Mouse (Mus musculus): ENCODE data around the gene Padi4. TPM values are rescaled to one million over a fixed set of nuclear protein-coding genes. Genes with fewer than 3 reads are reported as not detected.

Padi4 gene
- total and polyA plus RNA-seq, 2 experiments from 2014 or later: 1.2 to 2.4 TPM

- Histone ChIP-seq H3K4me1 (ENCODE audit: control insufficient read depth, insufficient read depth) (no peaks in the 10 kb centered on the region), H3K4me2 (ENCODE audit: low read depth, low read length) (no peak overlapping the region), H3K4me3 (ENCODE audit: low read depth, low read length) (no peak overlapping the region), H3K36me3 (replicated peaks; ENCODE audit: control insufficient read depth, insufficient read depth, low read length) (no peaks in the 10 kb centered on the region), H3K9ac (replicated peaks; ENCODE audit: low read depth, low read length) (no peak overlapping the region), H3K9me3 (replicated peaks; ENCODE audit: control insufficient read depth, low read length) (no peaks in the 10 kb centered on the region), H3K27ac (ENCODE audit: low read depth) (no peak overlapping the region), H3K27me3 (ENCODE audit: control insufficient read depth, insufficient read depth, low read length) (no peaks in the 10 kb centered on the region)
- no peak for ATAC-seq (ENCODE audit: insufficient read depth, low read depth)
- TF ChIP-seq CTCF (IDR thresholded peaks at IDR 0.05; ENCODE audit: low read depth) (no peak), EP300 (IDR thresholded peaks at IDR 0.05; ENCODE audit: low read depth) (no peak)
- WGBS: 81% methylated on average over 6 of the region's 6 CpGs
- DNase-seq (ENCODE audit: low spot score): no peak
Observed at GRCm38 (mm10) chr4:140788264-140788663, 14.2 kb upstream of the Padi4 start.

- ATAC-seq (ENCODE audit: insufficient read depth, low read depth): 0 out of 2 replicates have a peak, but pooled peaks have one; percentile 21
Observed at GRCm38 (mm10) chr4:140787414-140787813, 13.4 kb upstream of the Padi4 start.

GRCm38 (mm10) chr4:140785217-140785616 lies 11.2 kb upstream of the Padi4 start:
- Histone ChIP-seq H3K9ac (replicated peaks; ENCODE audit: low read depth, low read length) (no peak overlapping the region), H3K4me1 (ENCODE audit: control insufficient read depth, insufficient read depth) (no peaks in the 10 kb centered on the region), H3K4me3 (ENCODE audit: low read depth, low read length) (no peak overlapping the region), H3K4me2 (ENCODE audit: low read depth, low read length) (no peak overlapping the region), H3K27ac (ENCODE audit: low read depth) (no peak overlapping the region), H3K27me3 (ENCODE audit: control insufficient read depth, insufficient read depth, low read length) (no peaks in the 10 kb centered on the region), H3K36me3 (replicated peaks; ENCODE audit: control insufficient read depth, insufficient read depth, low read length) (no peaks in the 10 kb centered on the region), H3K9me3 (replicated peaks; ENCODE audit: control insufficient read depth, low read length) (no peaks in the 10 kb centered on the region)
- no peak for TF ChIP-seq EP300 (IDR thresholded peaks at IDR 0.05; ENCODE audit: low read depth)
- no peak for TF ChIP-seq CTCF (IDR thresholded peaks at IDR 0.05; ENCODE audit: low read depth)
- WGBS: 87% methylated on average over 5 of the region's 5 CpGs
- DNase-seq (ENCODE audit: low spot score) (no peak), ATAC-seq (ENCODE audit: insufficient read depth, low read depth) (no peak)

More at GRCm38 (mm10) chr4:140787414-140787813, 13.4 kb upstream of the Padi4 start:
- H3K4me3 ChIP-seq (ENCODE audit: low read depth, low read length): no peak overlapping the region
- DNase-seq (ENCODE audit: low spot score): peak; percentile 33
- no peaks in the 10 kb centered on the region for H3K36me3 ChIP-seq (replicated peaks; ENCODE audit: control insufficient read depth, insufficient read depth, low read length)
- H3K9me3 ChIP-seq (replicated peaks; ENCODE audit: control insufficient read depth, low read length): no peaks in the 10 kb centered on the region
- no peak overlapping the region for H3K27ac ChIP-seq (ENCODE audit: low read depth)
- no peak overlapping the region for H3K9ac ChIP-seq (replicated peaks; ENCODE audit: low read depth, low read length)
- WGBS: 67% methylated on average over 4 of the region's 4 CpGs
- no peaks in the 10 kb centered on the region for H3K4me1 ChIP-seq (ENCODE audit: control insufficient read depth, insufficient read depth)
- no peaks in the 10 kb centered on the region for H3K27me3 ChIP-seq (ENCODE audit: control insufficient read depth, insufficient read depth, low read length)
- no peak overlapping the region for H3K4me2 ChIP-seq (ENCODE audit: low read depth, low read length)
- TF ChIP-seq CTCF (IDR thresholded peaks at IDR 0.05; ENCODE audit: low read depth) (no peak), EP300 (IDR thresholded peaks at IDR 0.05; ENCODE audit: low read depth) (no peak)

GRCm38 (mm10) chr4:140784292-140784945 lies 10.4 kb upstream of the Padi4 start:
- no peak for TF ChIP-seq CTCF (IDR thresholded peaks at IDR 0.05; ENCODE audit: low read depth)
- no peak for TF ChIP-seq EP300 (IDR thresholded peaks at IDR 0.05; ENCODE audit: low read depth)
- Histone ChIP-seq H3K9ac (replicated peaks; ENCODE audit: low read depth, low read length) (no peak overlapping the region), H3K27ac (ENCODE audit: low read depth) (no peak overlapping the region), H3K4me1 (ENCODE audit: control insufficient read depth, insufficient read depth) (no peaks in the 10 kb centered on the region), H3K27me3 (ENCODE audit: control insufficient read depth, insufficient read depth, low read length) (no peaks in the 10 kb centered on the region), H3K4me2 (ENCODE audit: low read depth, low read length) (no peak overlapping the region), H3K9me3 (replicated peaks; ENCODE audit: control insufficient read depth, low read length) (no peaks in the 10 kb centered on the region), H3K4me3 (ENCODE audit: low read depth, low read length) (no peak overlapping the region), H3K36me3 (replicated peaks; ENCODE audit: control insufficient read depth, insufficient read depth, low read length) (no peaks in the 10 kb centered on the region)
- 95% methylated on average over 9 of the region's 9 CpGs for WGBS
- ATAC-seq (ENCODE audit: insufficient read depth, low read depth) (no peak), DNase-seq (ENCODE audit: low spot score) (no peak)

- ATAC-seq (ENCODE audit: insufficient read depth, low read depth) (no peak), DNase-seq (ENCODE audit: low spot score) (no peak)
- Histone ChIP-seq H3K9ac (replicated peaks; ENCODE audit: low read depth, low read length) (no peak overlapping the region), H3K4me3 (ENCODE audit: low read depth, low read length) (no peak overlapping the region), H3K9me3 (replicated peaks; ENCODE audit: control insufficient read depth, low read length) (no peaks in the 10 kb centered on the region), H3K36me3 (replicated peaks; ENCODE audit: control insufficient read depth, insufficient read depth, low read length) (no peaks in the 10 kb centered on the region), H3K27me3 (ENCODE audit: control insufficient read depth, insufficient read depth, low read length) (no peaks in the 10 kb centered on the region), H3K4me1 (ENCODE audit: control insufficient read depth, insufficient read depth) (no peaks in the 10 kb centered on the region), H3K4me2 (ENCODE audit: low read depth, low read length) (no peak overlapping the region), H3K27ac (ENCODE audit: low read depth) (no peak overlapping the region)
- WGBS: 79% methylated on average over 9 of the region's 9 CpGs
- TF ChIP-seq CTCF (IDR thresholded peaks at IDR 0.05; ENCODE audit: low read depth) (no peak), EP300 (IDR thresholded peaks at IDR 0.05; ENCODE audit: low read depth) (no peak)
Observed at GRCm38 (mm10) chr4:140782821-140783220, 8.8 kb upstream of the Padi4 start.

- Histone ChIP-seq H3K27me3 (ENCODE audit: control insufficient read depth, insufficient read depth, low read length) (no peaks in the 10 kb centered on the region), H3K27ac (ENCODE audit: low read depth) (no peak overlapping the region), H3K4me3 (ENCODE audit: low read depth, low read length) (no peak overlapping the region), H3K4me2 (ENCODE audit: low read depth, low read length) (no peak overlapping the region), H3K9ac (replicated peaks; ENCODE audit: low read depth, low read length) (no peak overlapping the region), H3K9me3 (replicated peaks; ENCODE audit: control insufficient read depth, low read length) (no peaks in the 10 kb centered on the region), H3K36me3 (replicated peaks; ENCODE audit: control insufficient read depth, insufficient read depth, low read length) (no peaks in the 10 kb centered on the region), H3K4me1 (ENCODE audit: control insufficient read depth, insufficient read depth) (no peaks in the 10 kb centered on the region)
- 65% methylated on average over 14 of the region's 14 CpGs for WGBS
- DNase-seq (ENCODE audit: low spot score) (no peak), ATAC-seq (ENCODE audit: insufficient read depth, low read depth) (no peak)
- TF ChIP-seq CTCF (IDR thresholded peaks at IDR 0.05; ENCODE audit: low read depth): no peak
- no peak for TF ChIP-seq EP300 (IDR thresholded peaks at IDR 0.05; ENCODE audit: low read depth)
Observed at GRCm38 (mm10) chr4:140780507-140780906, 6.5 kb upstream of the Padi4 start.
